Mouse (Mus musculus) liver, adult 2 months (tissue): ENCODE measurements around the gene Dglucy.

ENCODE experiments used
- CTCF ChIP-seq: fragments of 200-500 bp; IDR thresholded peaks from 2 replicates; pipeline ENCODE4 v1.5.1; 2011; ENCODE audit warnings: low read depth, low read length, control low read depth
- POLR2A ChIP-seq: fragments of 200-500 bp; IDR thresholded peaks from 2 replicates; pipeline ENCODE4 v1.6.1; 2011; ENCODE audit warnings: low read length, control low read depth; ENCODE audit not compliant: insufficient read depth; ENCODE audit errors: extremely low read depth

DNA sequence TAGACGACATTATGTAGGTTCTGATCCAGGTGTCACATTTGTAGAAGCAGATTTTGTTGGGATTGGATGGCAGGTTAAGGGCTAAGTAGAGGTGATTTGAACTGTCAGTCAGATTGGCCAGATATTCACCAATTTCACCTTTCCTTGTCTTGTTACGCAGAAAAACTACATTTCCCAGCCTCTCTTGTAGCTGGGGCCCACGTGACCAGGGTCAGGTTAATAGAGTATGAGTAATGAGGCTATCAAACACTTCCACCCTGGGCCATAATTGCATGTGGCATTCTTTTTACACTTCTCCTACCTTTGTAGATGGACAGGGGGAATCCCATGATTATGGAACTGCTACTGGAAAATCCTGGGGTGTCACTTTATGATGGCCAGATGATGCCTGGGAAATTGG lies 94.8 kb downstream of the Dglucy start:
- no peak for TF ChIP-seq CTCF
- no peak for TF ChIP-seq POLR2A
